Mouse (Mus musculus): ENCODE measurements around the gene Plekho1.

GRCm38 (mm10) chr3:95965518-95966451 lies 30.0 kb downstream of the Plekho1 start:
- TF ChIP-seq CTCF (IDR thresholded peaks at IDR 0.05; ENCODE audit: borderline replicate concordance, extremely low read depth, insufficient read depth, insufficient read length) = peak; percentile 46; the same call in 1 of the 2 replicates
- TF ChIP-seq POLR2A (IDR thresholded peaks at IDR 0.05; ENCODE audit: borderline replicate concordance, extremely low read depth, insufficient read depth, insufficient read length, poor library complexity, severe bottlenecking) = no peak
